Mouse (Mus musculus): ENCODE data around the gene Sptbn4. TPM values are rescaled to one million over a fixed set of nuclear protein-coding genes. Genes with fewer than 3 reads are reported as not detected.

Sptbn4 gene
- total RNA-seq, 2 experiments from 2014 or later: 147 TPM

DNA sequence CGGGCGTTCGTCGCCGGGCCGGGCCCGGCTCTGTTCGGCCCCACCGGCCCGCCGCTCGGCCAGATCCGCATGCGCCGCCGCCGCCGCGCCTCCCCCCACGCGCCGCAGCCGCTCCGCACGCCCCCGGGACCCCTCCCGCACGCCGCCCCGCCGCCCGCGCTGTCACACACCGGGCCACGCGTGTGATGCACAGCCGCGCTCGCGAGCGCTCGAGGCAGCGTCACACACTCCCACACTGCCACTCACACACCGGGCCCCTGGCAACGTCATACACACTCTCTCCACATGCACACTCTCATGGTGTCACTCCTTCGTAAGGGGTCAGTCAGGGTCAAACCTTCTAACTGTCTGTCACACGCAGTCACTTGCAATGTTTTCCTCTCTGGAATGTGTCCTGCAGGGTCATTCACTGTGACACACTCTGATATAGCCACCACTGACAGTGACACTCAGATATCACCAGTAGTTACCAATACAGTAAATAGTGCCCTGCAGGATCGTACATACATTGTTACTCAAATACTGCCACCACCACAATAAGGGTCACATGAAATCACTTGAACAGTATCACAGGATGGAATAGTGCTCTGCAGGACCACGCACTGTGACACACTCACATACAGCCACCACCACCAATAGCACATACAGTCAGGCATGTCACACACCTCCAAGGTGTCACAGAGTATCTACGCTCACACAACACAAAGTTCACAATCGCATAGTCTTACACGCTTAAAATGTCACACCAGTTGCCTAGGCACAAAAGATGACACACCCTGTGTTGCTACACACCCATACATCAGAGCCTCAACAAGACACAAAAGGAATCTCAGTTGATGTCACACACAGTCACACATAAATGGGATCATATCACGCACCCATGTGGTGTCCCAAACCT lies 716 bp downstream of the Sptbn4 start:
- peak; percentile 63 to 65 for DNase-seq (ENCODE audit: low spot score in 2 of 2)
- Histone ChIP-seq H3K27ac (peak overlapping the region; percentile 91), H3K4me3 (peak overlapping the region; percentile 67)
- TF ChIP-seq CTCF (conservative IDR thresholded peaks at IDR 0.05): no peak

DNA sequence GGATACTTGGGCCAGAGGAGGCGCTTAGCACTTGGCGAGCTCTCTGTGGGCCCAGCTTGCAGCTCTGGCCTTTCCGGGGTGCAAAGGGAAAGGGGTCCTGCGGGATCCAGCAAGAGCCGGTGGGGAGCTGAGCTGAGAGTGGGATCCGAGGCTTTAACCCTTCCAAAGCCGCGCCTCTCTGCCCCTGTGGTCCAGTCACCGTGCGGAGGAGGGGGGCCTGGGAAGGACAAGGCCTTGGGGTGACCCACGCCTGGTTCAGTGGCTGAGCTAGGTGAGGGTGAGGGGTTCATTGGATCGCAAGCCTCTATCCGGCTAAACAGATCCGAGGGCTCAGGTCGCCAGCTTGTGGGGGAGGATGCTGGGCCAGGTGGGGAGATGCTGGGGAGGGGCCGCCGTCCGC lies 1.4 kb downstream of the Sptbn4 start:
- DNase-seq (ENCODE audit: low spot score in 2 of 2): no peak
- no peak for TF ChIP-seq CTCF (conservative IDR thresholded peaks at IDR 0.05)
- Histone ChIP-seq H3K27ac (peak overlapping the region; percentile 91), H3K4me3 (peak overlapping the region; percentile 67)

DNA sequence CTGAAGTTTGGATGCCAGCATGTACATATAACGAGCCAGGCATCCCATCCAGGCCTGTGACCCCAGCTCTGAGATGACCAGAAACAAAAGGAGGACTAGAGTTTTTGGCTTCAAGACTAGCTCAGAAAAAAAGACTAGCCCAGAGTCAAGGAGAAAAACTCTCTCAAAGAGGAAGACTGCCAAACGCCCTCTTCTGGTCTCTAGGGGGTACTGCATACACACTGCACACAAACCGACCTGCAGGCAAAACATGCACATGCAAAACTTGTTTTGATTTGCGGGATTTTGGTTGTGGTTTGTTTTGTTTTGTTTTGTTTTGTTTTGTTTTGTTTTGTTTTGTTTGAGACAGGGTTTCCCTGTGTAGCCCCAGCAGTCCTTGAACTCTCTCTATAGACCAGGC lies 7.5 kb downstream of the Sptbn4 start:
- H3K27ac ChIP-seq: no peak overlapping the region
- TF ChIP-seq CTCF (conservative IDR thresholded peaks at IDR 0.05): peak; percentile 63
- no peak for DNase-seq (ENCODE audit: low spot score in 2 of 2)
- H3K4me3 ChIP-seq: no peak overlapping the region

DNA sequence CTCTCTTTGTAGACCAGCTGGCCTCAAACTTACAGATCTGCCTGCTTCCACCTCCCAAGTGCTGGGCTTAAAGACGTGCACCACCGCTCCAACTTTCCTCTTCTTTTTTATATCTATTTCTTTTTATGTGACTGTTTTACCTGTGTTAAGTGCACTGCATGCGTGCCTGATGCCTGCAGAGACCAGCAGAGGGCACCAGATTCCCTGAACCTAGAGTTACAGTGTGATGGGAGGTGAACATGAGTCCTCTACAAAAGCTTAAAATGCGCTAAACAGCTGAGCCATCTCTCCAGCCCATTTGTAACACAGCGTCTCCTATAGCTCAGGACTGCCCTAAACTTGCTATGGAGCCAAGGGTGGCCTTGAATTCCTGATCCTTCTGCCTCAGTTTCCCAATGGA lies 9.9 kb downstream of the Sptbn4 start:
- no peak overlapping the region for H3K27ac ChIP-seq
- DNase-seq (ENCODE audit: low spot score in 2 of 2): no peak
- peak; percentile 69 for TF ChIP-seq CTCF (conservative IDR thresholded peaks at IDR 0.05)
- no peak overlapping the region for H3K4me3 ChIP-seq

DNA sequence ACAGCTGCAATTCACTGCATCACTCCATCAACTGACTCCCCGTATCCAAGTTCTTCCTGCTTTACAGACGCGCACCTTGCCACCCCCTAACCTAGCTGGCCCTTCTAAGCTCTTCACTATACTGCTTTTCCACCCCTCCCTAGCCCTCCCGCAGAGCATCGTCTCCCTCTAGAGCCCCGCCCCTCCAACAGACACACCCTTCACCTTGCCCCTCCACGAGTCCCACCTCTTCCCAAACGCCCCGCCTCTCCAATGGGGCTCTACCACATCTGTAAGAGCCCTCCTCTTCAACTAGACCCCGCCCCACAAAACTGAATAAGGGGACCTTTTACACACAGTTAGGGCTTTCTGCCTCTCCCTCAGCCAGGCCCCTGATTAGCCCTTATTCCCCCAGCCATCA lies 13.7 kb downstream of the Sptbn4 start:
- no peak for DNase-seq (ENCODE audit: low spot score in 2 of 2)
- H3K4me3 ChIP-seq: no peak overlapping the region

DNA sequence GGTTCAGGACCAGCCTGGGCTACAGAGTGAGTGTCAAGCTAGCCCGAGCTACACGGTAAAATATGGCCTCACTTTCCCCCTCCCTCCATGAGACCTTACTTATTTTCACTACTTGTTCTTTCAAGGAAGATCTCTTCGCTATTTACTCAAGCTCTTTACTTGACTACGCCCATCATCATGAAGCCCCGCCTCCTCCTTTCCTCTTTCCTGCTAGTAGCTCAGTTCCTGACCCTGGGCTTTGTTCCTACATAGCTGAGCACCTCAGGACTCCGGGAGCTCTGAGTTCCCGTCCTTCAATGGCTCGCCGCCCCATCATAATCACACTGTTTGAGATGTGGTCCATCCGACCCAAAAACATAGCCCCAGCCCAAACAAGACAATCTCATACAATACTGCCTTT lies 14.1 kb downstream of the Sptbn4 start:
- DNase-seq (ENCODE audit: low spot score in 2 of 2): no peak
- no peak overlapping the region for H3K4me3 ChIP-seq
- TF ChIP-seq CTCF (conservative IDR thresholded peaks at IDR 0.05): no peak
- H3K27ac ChIP-seq: no peak overlapping the region

More for the DNA sequence above, 13.7 kb downstream of the Sptbn4 start:
- H3K27ac ChIP-seq: no peak overlapping the region
- no peak for TF ChIP-seq CTCF (conservative IDR thresholded peaks at IDR 0.05)

DNA sequence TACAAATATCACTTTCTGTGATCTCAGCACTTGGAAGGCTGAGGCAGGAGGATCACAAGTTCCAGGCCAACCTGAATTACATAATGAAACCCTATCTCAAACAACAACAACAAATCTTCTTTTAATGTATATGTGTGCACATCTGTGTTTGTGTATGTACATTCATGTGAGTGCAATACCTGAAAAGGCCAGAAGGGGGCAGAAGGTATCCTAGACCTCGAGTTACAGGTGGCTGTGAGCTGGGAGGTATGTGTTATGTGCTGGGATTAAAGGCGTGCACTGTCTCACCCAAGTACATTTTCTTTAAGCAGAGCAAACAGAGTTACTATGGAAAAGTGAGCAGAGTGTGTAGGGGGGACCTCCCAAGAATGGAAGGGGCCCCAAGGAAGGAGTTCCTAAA lies 18.4 kb downstream of the Sptbn4 start:
- no peak overlapping the region for H3K27ac ChIP-seq
- no peak overlapping the region for H3K4me3 ChIP-seq
- peak; percentile 64 for TF ChIP-seq CTCF (conservative IDR thresholded peaks at IDR 0.05)

DNA sequence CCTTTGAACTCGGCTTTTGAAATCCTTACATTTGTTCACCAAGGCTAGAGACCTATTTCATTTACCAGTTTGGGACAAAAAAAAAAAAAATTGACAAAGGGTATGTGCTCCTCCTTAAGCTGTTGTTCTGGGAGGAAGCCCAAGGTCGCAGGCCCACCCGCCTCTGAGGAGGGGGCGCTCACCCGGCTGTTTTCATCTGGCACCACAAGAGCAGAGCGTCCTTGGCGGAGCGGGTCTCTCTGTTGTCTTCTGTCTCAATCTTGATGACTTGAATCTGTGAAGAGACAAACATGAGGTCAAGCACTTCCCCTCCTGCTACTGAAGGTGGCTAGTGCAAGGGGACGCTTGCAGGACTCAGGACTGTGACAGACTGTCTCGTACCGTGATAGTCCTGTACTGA lies 19.5 kb downstream of the Sptbn4 start:
- DNase-seq (ENCODE audit: low spot score in 2 of 2): no peak
- TF ChIP-seq CTCF (conservative IDR thresholded peaks at IDR 0.05): no peak
- Histone ChIP-seq H3K4me3 (no peak overlapping the region), H3K27ac (no peak overlapping the region)

More for the DNA sequence above, 18.4 kb downstream of the Sptbn4 start:
- no peak for DNase-seq (ENCODE audit: low spot score in 2 of 2)

DNA sequence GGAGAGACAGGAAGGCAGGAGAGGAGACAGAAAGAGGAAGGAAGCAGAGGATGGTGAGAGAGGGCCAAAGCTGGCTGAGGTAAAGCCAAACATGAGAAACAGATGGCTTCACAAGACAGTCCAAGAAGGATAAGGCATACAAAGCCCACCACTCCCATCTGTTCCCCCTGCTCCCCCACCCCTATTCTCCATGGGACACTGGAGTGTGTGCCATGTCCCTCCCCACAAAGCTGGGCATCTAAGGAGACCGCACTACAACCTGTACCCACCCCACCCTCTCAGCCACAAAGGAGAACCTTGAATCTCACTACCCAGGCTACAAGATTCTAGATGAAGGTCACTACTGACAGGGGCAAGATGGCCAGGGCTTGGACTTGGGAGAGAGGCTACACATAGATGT lies 20.1 kb downstream of the Sptbn4 start:
- no peak for TF ChIP-seq CTCF (conservative IDR thresholded peaks at IDR 0.05)
- Histone ChIP-seq H3K27ac (no peak overlapping the region), H3K4me3 (no peak overlapping the region)
- DNase-seq (ENCODE audit: low spot score in 2 of 2): no peak

DNA sequence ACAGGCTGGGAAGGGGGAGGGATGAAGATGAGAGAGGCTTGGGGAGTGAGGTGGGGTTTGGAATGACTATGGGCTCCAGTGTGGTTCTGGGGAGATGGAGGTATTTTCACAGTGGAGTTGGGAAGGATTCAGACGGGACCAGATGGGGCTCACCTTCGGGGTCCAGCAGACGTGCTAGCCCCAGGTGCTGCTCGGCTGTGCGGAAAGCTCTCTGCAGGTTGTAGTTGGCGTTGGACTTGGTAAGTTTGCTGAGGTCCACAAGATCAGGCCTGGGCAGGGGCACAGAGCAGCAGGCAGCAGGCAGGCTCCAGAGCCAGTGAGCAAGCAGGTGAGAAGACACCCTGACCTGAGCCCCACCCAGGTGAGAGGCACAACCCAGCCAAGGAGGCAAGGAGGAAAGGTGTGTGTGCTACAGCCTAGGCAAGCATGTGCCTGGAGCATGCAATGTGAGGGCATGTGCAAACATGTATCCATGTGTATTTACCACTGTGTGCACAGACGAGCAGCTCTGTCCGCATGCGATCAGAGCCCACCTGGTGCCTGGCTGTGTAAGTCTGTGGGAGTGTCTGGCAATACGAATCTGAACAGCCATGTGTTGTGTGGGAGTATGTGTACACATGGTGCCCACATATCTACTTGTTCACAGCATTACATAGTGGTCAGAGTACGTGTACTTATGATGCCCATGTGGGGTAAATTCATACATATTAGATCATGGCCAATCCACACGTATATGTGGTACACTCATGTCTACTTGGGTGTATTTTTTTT lies 23.7 kb downstream of the Sptbn4 start:
- Histone ChIP-seq H3K27ac (0 out of 2 replicates have a peak overlapping the region, but pooled peaks have one; percentile 8), H3K4me3 (no peak overlapping the region)
- peak in 1 of 2 experiments; percentile 37 for DNase-seq (ENCODE audit: low spot score in 2 of 2)
- no peak for TF ChIP-seq CTCF (conservative IDR thresholded peaks at IDR 0.05)

DNA sequence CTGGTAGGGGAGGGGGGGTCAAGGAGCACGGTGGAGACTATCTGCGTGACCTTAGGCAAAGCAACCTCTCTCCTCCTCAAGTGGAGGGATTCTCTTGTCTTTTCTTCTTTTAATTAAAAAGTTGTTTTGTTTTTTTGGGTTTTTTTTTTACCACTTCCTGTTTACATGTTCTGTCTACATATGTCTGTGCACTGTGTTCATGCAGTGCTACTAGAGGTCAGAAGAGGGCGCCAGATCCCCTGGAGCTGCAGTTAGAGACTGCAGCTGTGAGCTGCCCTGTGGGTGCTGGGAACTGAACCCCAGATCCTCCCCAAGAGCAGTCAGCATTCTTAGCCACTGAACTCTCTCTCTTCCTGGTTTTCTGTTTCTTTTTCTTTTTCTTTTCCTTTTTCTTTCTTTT lies 28.4 kb downstream of the Sptbn4 start:
- Histone ChIP-seq H3K27ac (no peak overlapping the region), H3K4me3 (no peak overlapping the region)
- no peak for DNase-seq (ENCODE audit: low spot score in 2 of 2)
- peak; percentile 52 for TF ChIP-seq CTCF (conservative IDR thresholded peaks at IDR 0.05)

DNA sequence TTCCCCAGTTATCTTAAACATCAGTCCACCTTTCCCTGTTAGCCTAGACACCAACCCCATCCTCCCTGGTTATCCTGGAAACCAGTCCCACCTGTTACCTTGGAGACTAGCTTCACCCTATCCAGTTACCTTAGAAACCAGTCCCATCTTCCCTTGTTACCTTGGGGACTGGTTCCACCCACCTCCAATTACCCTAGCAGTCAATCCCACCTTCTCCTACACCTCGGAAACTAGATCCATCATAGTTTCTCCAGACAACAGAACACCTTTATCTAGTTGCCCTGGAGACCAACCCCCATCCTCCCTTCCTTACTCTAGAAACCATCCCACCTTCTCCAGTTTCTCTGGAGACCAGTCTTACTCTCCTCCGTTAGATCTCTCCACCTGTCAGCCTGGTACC lies 30.3 kb downstream of the Sptbn4 start:
- DNase-seq (ENCODE audit: low spot score in 2 of 2): no peak
- no peak overlapping the region for H3K27ac ChIP-seq
- TF ChIP-seq CTCF (conservative IDR thresholded peaks at IDR 0.05): no peak
- H3K4me3 ChIP-seq: no peak overlapping the region

All from layer of hippocampus, adult 2 months (tissue).